Mouse (Mus musculus) megakaryocyte, embryonic 14.5 days (primary cell): ENCODE measurements around the gene Ube2l6. TPM values are rescaled to one million over a fixed set of nuclear protein-coding genes. Genes with fewer than 3 reads are reported as not detected.

ENCODE experiments used
- H3K27me3 ChIP-seq: replicated peaks from 2 replicates; pipeline ENCODE3; 2012; ENCODE audit warnings: inconsistent platforms
- H3K36me3 ChIP-seq: replicated peaks from 2 replicates; pipeline ENCODE3; 2012; ENCODE audit warnings: low read length, inconsistent platforms, mixed read lengths
- H3K4me1 ChIP-seq: 2 replicates; pipeline ENCODE4 v1.6.1; 2012; ENCODE audit warnings: inconsistent platforms
- H3K4me3 ChIP-seq: replicated peaks from 2 replicates; pipeline ENCODE3; 2012; ENCODE audit warnings: moderate library complexity, mild to moderate bottlenecking, inconsistent platforms
- H3K9me3 ChIP-seq: 2 replicates; pipeline ENCODE4 v1.6.1; 2012; ENCODE audit warnings: inconsistent platforms
- FLI1 ChIP-seq: IDR thresholded peaks from 2 replicates; pipeline ENCODE4 v1.6.1; 2012; ENCODE audit warnings: low read length, inconsistent platforms, mixed read lengths
- GATA1 ChIP-seq: IDR thresholded peaks from 3 replicates; pipeline ENCODE4 v1.6.1; 2012; ENCODE audit warnings: mixed read lengths, low read length, inconsistent platforms, borderline replicate concordance
- polyA plus RNA-seq: library from polyadenylated mRNA; stranded (reverse); fragments of >175 nt; gene quantifications from 2 replicates; pipeline ENCODE4 v1.2.3, GENCODE M21; 2012; ENCODE audit warnings: low replicate concordance; ENCODE audit not compliant: insufficient read depth

Gene Ube2l6
- polyA plus RNA-seq, 1 experiment: 4.4 TPM

GRCm38 (mm10) chr2:84827283-84827920 lies 28.8 kb downstream of the Ube2l6 start:
- Histone ChIP-seq H3K4me3 (peak overlapping the region; percentile 98), H3K36me3 (peaks cover 26% of the 10 kb centered on the region), H3K4me1 (peaks cover 47% of the 10 kb centered on the region), H3K27me3 (peaks cover 5% of the 10 kb centered on the region), H3K9me3 (no peaks in the 10 kb centered on the region)
- TF ChIP-seq GATA1: no peak

- peaks cover 19% of the 10 kb centered on the region for H3K4me1 ChIP-seq
- H3K4me3 ChIP-seq: no peak overlapping the region
- 0 out of 2 replicates have a peak, but pooled peaks cover 3% of the 10 kb centered on the region for H3K9me3 ChIP-seq
- H3K27me3 ChIP-seq: peaks cover 21% of the 10 kb centered on the region
- H3K36me3 ChIP-seq: peaks cover 26% of the 10 kb centered on the region
- TF ChIP-seq GATA1: no peak
- TF ChIP-seq FLI1: no peak
Measured at GRCm38 (mm10) chr2:84831666-84832391, 33.2 kb downstream of the Ube2l6 start.

GRCm38 (mm10) chr2:84837107-84837506 lies 38.5 kb downstream of the Ube2l6 start:
- H3K4me1 ChIP-seq: peaks cover 41% of the 10 kb centered on the region
- H3K9me3 ChIP-seq: 0 out of 2 replicates have a peak, but pooled peaks cover 3% of the 10 kb centered on the region
- H3K4me3 ChIP-seq: no peak overlapping the region
- peaks cover 61% of the 10 kb centered on the region for H3K27me3 ChIP-seq
- no peaks in the 10 kb centered on the region for H3K36me3 ChIP-seq
- TF ChIP-seq FLI1: no peak
- TF ChIP-seq GATA1: no peak

GRCm38 (mm10) chr2:84837817-84838592 lies 39.4 kb downstream of the Ube2l6 start:
- Histone ChIP-seq H3K4me3 (peak overlapping the region; percentile 20), H3K4me1 (peaks cover 42% of the 10 kb centered on the region), H3K27me3 (peaks cover 61% of the 10 kb centered on the region), H3K9me3 (0 out of 2 replicates have a peak, but pooled peaks cover 3% of the 10 kb centered on the region), H3K36me3 (no peaks in the 10 kb centered on the region)
- TF ChIP-seq GATA1: no peak
- no peak for TF ChIP-seq FLI1

GRCm38 (mm10) chr2:84838593-84838949 lies 39.9 kb downstream of the Ube2l6 start, which contains the start of gene Slc43a1:
TSS of gene Slc43a1 (plus strand) at chr2:84838850.
- Histone ChIP-seq H3K9me3 (0 out of 2 replicates have a peak, but pooled peaks cover 3% of the 10 kb centered on the region), H3K36me3 (peaks cover 1% of the 10 kb centered on the region), H3K4me1 (peaks cover 43% of the 10 kb centered on the region), H3K4me3 (peak within 1 kb of the TSS; percentile 94), H3K27me3 (peaks cover 61% of the 10 kb centered on the region)
- TF ChIP-seq GATA1 (no peak), FLI1 (no peak)

- no peak for TF ChIP-seq FLI1
- TF ChIP-seq GATA1: no peak
- Histone ChIP-seq H3K9me3 (0 out of 2 replicates have a peak, but pooled peaks cover 3% of the 10 kb centered on the region), H3K27me3 (peaks cover 57% of the 10 kb centered on the region), H3K36me3 (peaks cover 6% of the 10 kb centered on the region), H3K4me1 (peaks cover 49% of the 10 kb centered on the region), H3K4me3 (peak overlapping the region; percentile 94)
Measured at GRCm38 (mm10) chr2:84838993-84839980, 40.7 kb downstream of the Ube2l6 start.

GRCm38 (mm10) chr2:84840016-84840747 lies 41.6 kb downstream of the Ube2l6 start:
- Histone ChIP-seq H3K36me3 (peaks cover 12% of the 10 kb centered on the region), H3K27me3 (peaks cover 50% of the 10 kb centered on the region), H3K4me1 (peaks cover 57% of the 10 kb centered on the region), H3K9me3 (0 out of 2 replicates have a peak, but pooled peaks cover 3% of the 10 kb centered on the region), H3K4me3 (peak overlapping the region; percentile 94)
- TF ChIP-seq FLI1 (no peak), GATA1 (no peak)
